Mouse (Mus musculus): ENCODE data around the gene Mtmr12. TPM values are rescaled to one million over a fixed set of nuclear protein-coding genes. Genes with fewer than 3 reads are reported as not detected.

Gene Mtmr12
- polyA plus RNA-seq, 1 experiment from 2014 or later, result 16.6 TPM

- Histone ChIP-seq H3K36me3 (no peaks in the 10 kb centered on the region), H3K4me3 (peak within 1 kb of the TSS; percentile 98), H3K27me3 (peaks cover 17% of the 10 kb centered on the region; the same call in 1 of the 2 replicates), H3K4me2 (replicated peaks) (peak within 1 kb of the TSS; percentile 70), H3K27ac (peak within 1 kb of the TSS; percentile 96), H3K4me1 (peaks cover 24% of the 10 kb centered on the region), H3K9ac (peak within 1 kb of the TSS; percentile 99), H3K9me3 (replicated peaks) (no peaks in the 10 kb centered on the region)
- WGBS, result 0% methylated on average over 71 of the region's 74 CpGs
- ATAC-seq (ENCODE audit: low FRiP score), result peak; percentile 98
Observed at GRCm38 (mm10) chr15:12321091-12321787, 116.4 kb downstream of the Mtmr12 start, which contains the start of gene Golph3. Gene Golph3 (plus strand): TSS chr15:12321450.

- under 1% methylated on average over 68 of the region's 70 CpGs for WGBS
- H3K36me3 ChIP-seq, result no peaks in the 10 kb centered on the region
- H3K9me3 ChIP-seq (replicated peaks), result no peaks in the 10 kb centered on the region
- H3K27ac ChIP-seq, result peak within 1 kb of the TSS; percentile 96
- H3K4me1 ChIP-seq, result peaks cover 25% of the 10 kb centered on the region
- peak within 1 kb of the TSS; percentile 70 for H3K4me2 ChIP-seq (replicated peaks)
- H3K27me3 ChIP-seq, result peaks cover 17% of the 10 kb centered on the region; the same call in 1 of the 2 replicates
- ATAC-seq (ENCODE audit: low FRiP score), result peak; percentile 36
- H3K4me3 ChIP-seq, result peak within 1 kb of the TSS; percentile 98
- peak within 1 kb of the TSS; percentile 99 for H3K9ac ChIP-seq
Observed at GRCm38 (mm10) chr15:12321788-12322621, 117.2 kb downstream of the Mtmr12 start, which contains the start of gene 1810049J17Rik. Gene 1810049J17Rik (minus strand): TSS chr15:12321899.

- Histone ChIP-seq H3K27ac (no peak overlapping the region), H3K27me3 (peaks cover 17% of the 10 kb centered on the region; the same call in 1 of the 2 replicates), H3K4me3 (peak overlapping the region; percentile 98), H3K9ac (peak overlapping the region; percentile 99), H3K9me3 (replicated peaks) (no peaks in the 10 kb centered on the region), H3K4me2 (replicated peaks) (peak overlapping the region; percentile 70), H3K36me3 (no peaks in the 10 kb centered on the region), H3K4me1 (peaks cover 25% of the 10 kb centered on the region)
- 24% methylated on average over 9 of the region's 9 CpGs for WGBS
- ATAC-seq (ENCODE audit: low FRiP score), result no peak
Observed at GRCm38 (mm10) chr15:12322676-12323402, 118.0 kb downstream of the Mtmr12 start.

MicroRNAs within 50 kb of the gene (microRNA counts, 519-probe panel; counts per million panel counts)
- microRNA mmu-miR-1898, result 470 counts per million, percentile 58 among the panel's probes with 10 or more counts

Small RNAs within 50 kb of the gene (microRNA-seq; reads per million reads assigned to microRNA genes)
- gene Mir1898, result not detected

Other genes with a start within 250 kb of the Mtmr12 start
- gene Sub1, start 208.0 kb upstream of the Mtmr12 start, polyA plus RNA-seq (2016; fragmentation: Nextera tagmentation; extraction: Ambion mirVana), result 659 and 677 TPM in 2 replicates
- 127 and 132 TPM in 2 replicates for gene Zfr, start 87.2 kb upstream of the Mtmr12 start, polyA plus RNA-seq (2016; fragmentation: Nextera tagmentation; extraction: Ambion mirVana)
- gene Golph3, start 116.4 kb downstream of the Mtmr12 start, polyA plus RNA-seq (2016; fragmentation: Nextera tagmentation; extraction: Ambion mirVana), result 97.9 and 107 TPM in 2 replicates
- gene 1810049J17Rik, start 116.9 kb downstream of the Mtmr12 start, polyA plus RNA-seq (2016; fragmentation: Nextera tagmentation; extraction: Ambion mirVana), result 0.80 and 1.1 TPM in 2 replicates